Mouse (Mus musculus) hindbrain, embryonic 15.5 days (tissue): Measurements from ENCODE around the gene Prkg1. TPM values are rescaled to one million over a fixed set of nuclear protein-coding genes. Genes with fewer than 3 reads are reported as not detected.

ENCODE experiments used
- ATAC-seq: fragments of 200-750 bp; cut with Nextera tagmentation; 2 replicates; pipeline ENCODE4 v1.8.0; 2017; ENCODE audit warnings: low read depth, moderate number of reproducible peaks, moderate TSS enrichment; ENCODE audit not compliant: low FRiP score
- H3K27ac ChIP-seq: fragments of 300-500 bp; sonication (generic); replicated peaks from 2 replicates; pipeline ENCODE4 v1.5.1; 2015; ENCODE audit warnings: mild to moderate bottlenecking, inconsistent platforms
- H3K27me3 ChIP-seq: fragments of 300-500 bp; sonication (generic); 2 replicates; pipeline ENCODE4 v1.6.1; 2015; ENCODE audit warnings: control low read depth, inconsistent platforms
- H3K36me3 ChIP-seq: fragments of 300-500 bp; sonication (generic); 2 replicates; pipeline ENCODE4 v1.6.1; 2015; ENCODE audit warnings: control low read depth, inconsistent platforms
- H3K4me1 ChIP-seq: fragments of 300-500 bp; sonication (generic); replicated peaks from 2 replicates; pipeline ENCODE4 v1.6.1; 2015; ENCODE audit warnings: control low read depth, inconsistent platforms
- H3K4me2 ChIP-seq: fragments of 300-500 bp; sonication (generic); 2 replicates; pipeline ENCODE4 v1.6.1; 2015; ENCODE audit warnings: moderate library complexity, mild to moderate bottlenecking, inconsistent platforms
- H3K4me3 ChIP-seq: fragments of 300-500 bp; sonication (generic); 2 replicates; pipeline ENCODE4 v1.5.1; 2015; ENCODE audit warnings: mild to moderate bottlenecking, inconsistent platforms
- H3K9ac ChIP-seq: fragments of 300-500 bp; sonication (generic); 2 replicates; pipeline ENCODE4 v1.6.1; 2015; ENCODE audit warnings: inconsistent platforms
- H3K9me3 ChIP-seq: fragments of 300-500 bp; sonication (generic); 2 replicates; pipeline ENCODE4 v1.6.1; 2016; ENCODE audit warnings: control low read depth, inconsistent platforms
- WGBS: fragments of 180-500 bp; shearing (Covaris S2); methylation state at CpG from one replicate; pipeline ENCODE4 v1.1.7; 2015; 5-methylcytosine and 5-hydroxymethylcytosine counted together
- polyA plus RNA-seq: library from polyadenylated mRNA; unstranded; fragments of >200 nt; fragmentation: Nextera tagmentation; extraction: Ambion mirVana; gene quantifications from 2 replicates; pipeline ENCODE4 v1.2.1, GENCODE M21; 2015

The Prkg1 gene
- polyA plus RNA-seq, 1 experiment from 2014 or later, result 5.0 TPM

DNA sequence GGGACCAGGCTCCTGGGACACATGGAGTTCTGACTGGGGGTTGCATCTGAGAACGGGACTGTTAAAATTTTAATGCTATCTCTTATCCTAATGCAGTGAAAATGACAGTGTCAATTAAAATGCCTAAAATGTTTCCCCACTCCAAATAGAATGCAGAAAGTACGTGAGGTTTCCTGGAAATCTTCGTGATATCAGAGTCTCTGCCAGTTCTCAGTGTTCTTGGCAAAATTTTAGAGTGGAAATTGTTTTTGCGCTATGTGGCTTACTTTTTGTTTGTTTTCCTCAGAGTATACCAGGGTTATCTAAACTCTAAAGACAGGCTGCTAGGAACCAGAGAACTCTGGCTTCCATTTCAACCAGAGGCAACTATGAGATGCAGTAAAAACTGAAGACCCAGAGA is 50.4 kb downstream of the Prkg1 start:
- Histone ChIP-seq H3K4me1 (no peaks in the 10 kb centered on the region), H3K4me2 (no peak overlapping the region), H3K9me3 (no peaks in the 10 kb centered on the region), H3K27me3 (no peaks in the 10 kb centered on the region), H3K36me3 (no peaks in the 10 kb centered on the region), H3K9ac (no peak overlapping the region), H3K4me3 (no peak overlapping the region), H3K27ac (no peak overlapping the region)
- 89% methylated on average over 4 of the region's 4 CpGs for WGBS
- no peak for ATAC-seq

GRCm38 (mm10) chr19:31713321-31713720 is 51.5 kb downstream of the Prkg1 start:
- H3K4me1 ChIP-seq, result no peaks in the 10 kb centered on the region
- H3K27me3 ChIP-seq, result no peaks in the 10 kb centered on the region
- 64% methylated on average over 4 of the region's 4 CpGs for WGBS
- ATAC-seq, result no peak
- H3K4me3 ChIP-seq, result no peak overlapping the region
- H3K36me3 ChIP-seq, result no peaks in the 10 kb centered on the region
- H3K4me2 ChIP-seq, result no peak overlapping the region
- no peak overlapping the region for H3K9ac ChIP-seq
- no peaks in the 10 kb centered on the region for H3K9me3 ChIP-seq
- no peak overlapping the region for H3K27ac ChIP-seq

DNA sequence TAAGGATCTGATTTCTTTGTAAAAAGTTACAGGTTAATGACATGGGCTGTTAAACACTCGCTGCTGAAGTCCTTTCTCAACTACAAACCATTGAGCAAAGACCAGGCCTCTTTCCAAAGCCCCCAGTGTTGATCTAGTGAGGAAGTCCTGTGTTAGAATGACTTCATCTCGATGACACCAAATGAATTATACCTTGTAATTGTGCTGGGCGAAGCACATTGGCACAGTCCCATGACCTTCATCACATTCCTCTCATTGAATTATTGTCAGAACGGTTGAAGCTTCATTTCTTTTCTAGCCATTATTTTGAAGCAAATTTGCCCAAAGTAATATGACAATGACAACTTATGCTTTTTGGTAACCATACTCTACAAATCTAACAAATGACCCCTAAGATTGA is 54.5 kb downstream of the Prkg1 start:
- no peak for ATAC-seq
- H3K9me3 ChIP-seq, result no peaks in the 10 kb centered on the region
- H3K27ac ChIP-seq, result no peak overlapping the region
- no peak overlapping the region for H3K4me2 ChIP-seq
- 83% methylated on average over 4 of the region's 4 CpGs for WGBS
- H3K4me1 ChIP-seq, result no peaks in the 10 kb centered on the region
- no peak overlapping the region for H3K9ac ChIP-seq
- no peaks in the 10 kb centered on the region for H3K36me3 ChIP-seq
- H3K4me3 ChIP-seq, result no peak overlapping the region
- no peaks in the 10 kb centered on the region for H3K27me3 ChIP-seq

- Histone ChIP-seq H3K9ac (no peak overlapping the region), H3K4me3 (no peak overlapping the region), H3K36me3 (no peaks in the 10 kb centered on the region), H3K4me1 (no peaks in the 10 kb centered on the region), H3K4me2 (no peak overlapping the region), H3K27me3 (no peaks in the 10 kb centered on the region), H3K27ac (no peak overlapping the region), H3K9me3 (no peaks in the 10 kb centered on the region)
- ATAC-seq, result no peak
These were observed 60.8 kb downstream of the Prkg1 start for GRCm38 (mm10) chr19:31703991-31704390.

GRCm38 (mm10) chr19:31698916-31699315 is 65.9 kb downstream of the Prkg1 start:
- no peak for ATAC-seq
- Histone ChIP-seq H3K27me3 (no peaks in the 10 kb centered on the region), H3K36me3 (no peaks in the 10 kb centered on the region), H3K4me1 (no peaks in the 10 kb centered on the region), H3K4me3 (no peak overlapping the region), H3K4me2 (no peak overlapping the region), H3K9me3 (no peaks in the 10 kb centered on the region), H3K27ac (no peak overlapping the region), H3K9ac (no peak overlapping the region)
- WGBS, result 86% methylated on average over 6 of the region's 6 CpGs

GRCm38 (mm10) chr19:31680821-31681220 is 84.0 kb downstream of the Prkg1 start:
- no peak overlapping the region for H3K4me2 ChIP-seq
- no peaks in the 10 kb centered on the region for H3K4me1 ChIP-seq
- H3K9ac ChIP-seq, result no peak overlapping the region
- H3K9me3 ChIP-seq, result no peaks in the 10 kb centered on the region
- no peak for ATAC-seq
- no peaks in the 10 kb centered on the region for H3K36me3 ChIP-seq
- H3K4me3 ChIP-seq, result no peak overlapping the region
- H3K27ac ChIP-seq, result no peak overlapping the region
- 37% methylated on average over 1 of the region's 1 CpGs for WGBS
- no peaks in the 10 kb centered on the region for H3K27me3 ChIP-seq

- Histone ChIP-seq H3K27ac (no peak overlapping the region), H3K4me2 (no peak overlapping the region), H3K27me3 (no peaks in the 10 kb centered on the region), H3K4me3 (no peak overlapping the region), H3K36me3 (no peaks in the 10 kb centered on the region), H3K4me1 (no peaks in the 10 kb centered on the region), H3K9ac (no peak overlapping the region), H3K9me3 (no peaks in the 10 kb centered on the region)
- no peak for ATAC-seq
- 49% methylated on average over 5 of the region's 5 CpGs for WGBS
These were observed 86.5 kb downstream of the Prkg1 start for GRCm38 (mm10) chr19:31678324-31678723.

DNA sequence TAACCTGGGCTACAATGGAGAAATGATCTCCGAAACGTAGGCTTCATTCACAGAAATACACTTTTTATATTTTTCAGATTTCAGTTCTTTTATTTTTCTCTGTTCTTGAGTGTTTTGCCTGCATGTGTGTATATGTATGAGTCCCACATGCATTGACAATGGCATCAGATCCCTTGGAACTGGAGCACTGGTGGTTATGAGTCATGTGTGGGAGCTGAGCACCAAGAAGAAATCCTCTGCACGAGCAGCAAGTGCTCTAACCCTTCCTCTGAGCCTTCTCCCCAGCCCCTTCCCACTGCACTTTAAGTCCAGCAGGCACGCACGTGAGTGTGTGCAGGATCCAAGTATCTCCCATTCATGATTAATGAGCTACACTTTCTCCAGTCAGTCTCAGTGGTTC is 93.1 kb downstream of the Prkg1 start:
- H3K27ac ChIP-seq, result no peak overlapping the region
- H3K4me2 ChIP-seq, result no peak overlapping the region
- WGBS, result 67% methylated on average over 5 of the region's 5 CpGs
- no peaks in the 10 kb centered on the region for H3K4me1 ChIP-seq
- H3K36me3 ChIP-seq, result no peaks in the 10 kb centered on the region
- no peak overlapping the region for H3K9ac ChIP-seq
- H3K4me3 ChIP-seq, result no peak overlapping the region
- H3K27me3 ChIP-seq, result no peaks in the 10 kb centered on the region
- ATAC-seq, result no peak
- H3K9me3 ChIP-seq, result no peaks in the 10 kb centered on the region

GRCm38 (mm10) chr19:31665007-31665406 is 99.8 kb downstream of the Prkg1 start:
- 9% methylated on average over 8 of the region's 8 CpGs for WGBS
- H3K36me3 ChIP-seq, result no peaks in the 10 kb centered on the region
- peak overlapping the region; percentile 90 for H3K4me2 ChIP-seq
- peaks cover 8% of the 10 kb centered on the region for H3K4me1 ChIP-seq
- 0 out of 2 replicates have a peak, but pooled peaks cover 3% of the 10 kb centered on the region for H3K27me3 ChIP-seq
- peak overlapping the region; percentile 66 for H3K4me3 ChIP-seq
- peak overlapping the region; percentile 67 for H3K9ac ChIP-seq
- peak overlapping the region; percentile 84 for H3K27ac ChIP-seq
- no peaks in the 10 kb centered on the region for H3K9me3 ChIP-seq
- ATAC-seq, result no peak

GRCm38 (mm10) chr19:31664159-31664991 is 100.5 kb downstream of the Prkg1 start:
- under 1% methylated on average over 52 of the region's 52 CpGs for WGBS

DNA sequence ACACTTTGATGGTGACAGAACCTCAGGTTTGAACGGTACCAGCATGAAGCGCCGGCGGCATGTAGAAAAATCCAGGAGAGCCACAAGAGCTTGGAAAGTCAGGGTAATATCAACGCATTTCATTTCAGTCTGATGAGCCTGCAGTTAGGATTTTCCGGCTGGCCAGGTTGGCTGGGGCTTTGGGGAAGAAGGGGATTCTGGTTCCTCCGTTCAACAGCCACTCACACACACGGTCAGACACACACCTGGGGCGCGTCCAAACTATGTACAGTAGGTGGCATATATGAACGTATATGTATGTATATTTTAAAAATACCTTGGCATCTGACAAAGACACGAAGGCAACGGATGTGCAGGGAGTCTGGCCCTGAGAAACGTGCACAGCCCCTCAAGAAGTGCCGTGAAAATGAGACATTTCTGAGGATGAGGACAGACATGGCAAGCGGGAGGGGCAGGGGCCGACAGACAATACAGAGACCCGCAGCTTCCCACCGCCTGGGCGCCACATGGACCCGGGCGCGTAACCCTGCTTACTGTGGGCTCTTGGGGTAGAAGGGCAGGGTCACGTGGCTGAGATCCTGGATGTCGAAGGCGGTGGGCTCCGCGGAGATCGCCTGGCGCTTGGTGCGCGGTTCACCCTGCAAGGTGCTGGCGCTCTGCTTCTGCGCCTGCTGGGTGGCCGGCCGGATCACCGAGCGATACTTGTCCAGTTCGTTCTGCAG is 101.2 kb downstream of the Prkg1 start:
- H3K36me3 ChIP-seq, result no peaks in the 10 kb centered on the region
- H3K4me1 ChIP-seq, result peaks cover 18% of the 10 kb centered on the region
- peak overlapping the region; percentile 66 for H3K4me3 ChIP-seq
- peak overlapping the region; percentile 84 for H3K27ac ChIP-seq
- H3K4me2 ChIP-seq, result peak overlapping the region; percentile 90
- peak overlapping the region; percentile 67 for H3K9ac ChIP-seq
- ATAC-seq, result peak; percentile 82
- H3K9me3 ChIP-seq, result no peaks in the 10 kb centered on the region
- 0 out of 2 replicates have a peak, but pooled peaks cover 3% of the 10 kb centered on the region for H3K27me3 ChIP-seq
- WGBS, result 4% methylated on average over 39 of the region's 39 CpGs

More at GRCm38 (mm10) chr19:31664159-31664991, 100.5 kb downstream of the Prkg1 start:
- H3K9ac ChIP-seq, result peak overlapping the region; percentile 67
- H3K27ac ChIP-seq, result peak overlapping the region; percentile 84
- H3K9me3 ChIP-seq, result no peaks in the 10 kb centered on the region
- peaks cover 11% of the 10 kb centered on the region for H3K4me1 ChIP-seq
- peak overlapping the region; percentile 90 for H3K4me2 ChIP-seq
- H3K4me3 ChIP-seq, result peak overlapping the region; percentile 66
- H3K36me3 ChIP-seq, result no peaks in the 10 kb centered on the region
- peak; percentile 85 for ATAC-seq
- 0 out of 2 replicates have a peak, but pooled peaks cover 3% of the 10 kb centered on the region for H3K27me3 ChIP-seq

DNA sequence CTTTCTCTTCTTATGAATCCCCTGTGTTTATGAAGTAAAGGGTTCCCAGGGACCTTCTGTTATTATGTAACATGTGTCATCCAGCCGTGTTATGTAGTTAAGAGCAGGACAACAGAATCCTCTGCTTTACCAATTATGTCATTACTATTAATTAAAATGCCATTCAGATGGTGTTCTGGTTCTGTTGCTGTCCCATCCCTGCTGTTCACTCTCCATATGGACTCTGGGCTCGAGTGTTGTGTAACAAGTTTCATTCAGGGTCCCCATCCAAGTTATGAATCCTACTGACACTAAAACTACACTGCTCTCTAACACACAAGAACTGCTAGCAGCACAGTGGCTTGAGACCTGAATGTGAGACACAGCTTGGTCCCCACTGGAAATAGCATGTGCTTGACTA is 102.0 kb downstream of the Prkg1 start:
- Histone ChIP-seq H3K4me2 (peak overlapping the region; percentile 90), H3K27me3 (0 out of 2 replicates have a peak, but pooled peaks cover 3% of the 10 kb centered on the region), H3K36me3 (no peaks in the 10 kb centered on the region), H3K27ac (no peak overlapping the region), H3K4me1 (peaks cover 18% of the 10 kb centered on the region), H3K9me3 (no peaks in the 10 kb centered on the region), H3K4me3 (peak overlapping the region; percentile 66), H3K9ac (0 out of 2 replicates have a peak overlapping the region, but pooled peaks have one; percentile 7)
- no peak for ATAC-seq
- 58% methylated on average over 2 of the region's 2 CpGs for WGBS
